Mouse (Mus musculus): Measurements from ENCODE around the gene Gucy1b2. TPM values are rescaled to one million over a fixed set of nuclear protein-coding genes. Genes with fewer than 3 reads are reported as not detected.
A peak's percentile ranks its signal among the peaks of the same experiment; 100 is the strongest.

Gene Gucy1b2
- polyA plus RNA-seq, 1 experiment from 2014 or later = 0.66 TPM

- peaks cover 26% of the 10 kb centered on the region; the same call in 1 of the 2 replicates for H3K4me1 ChIP-seq (ENCODE audit: insufficient read depth)
- H3K4me3 ChIP-seq (ENCODE audit: low read depth, low read length) = no peak overlapping the region
- 61% methylated on average over 10 of the region's 10 CpGs for WGBS
- peaks cover 11% of the 10 kb centered on the region; the same call in 1 of the 2 replicates for H3K36me3 ChIP-seq (ENCODE audit: insufficient read depth)
- H3K4me2 ChIP-seq = no peak overlapping the region
- H3K9me3 ChIP-seq (ENCODE audit: low read depth, low read length) = no peaks in the 10 kb centered on the region
- H3K27ac ChIP-seq (ENCODE audit: low read depth) = peak overlapping the region; percentile 64; the same call in 1 of the 2 replicates
- no peaks in the 10 kb centered on the region for H3K27me3 ChIP-seq (ENCODE audit: insufficient read depth, low read length)
- TF ChIP-seq CTCF (IDR thresholded peaks at IDR 0.05; ENCODE audit: low read depth) = no peak
- H3K9ac ChIP-seq = no peak overlapping the region
- DNase-seq (peak; percentile 14), ATAC-seq (ENCODE audit: insufficient read depth) (no peak)
Measured at GRCm38 (mm10) chr14:62374001-62374400, 82.1 kb downstream of the Gucy1b2 start.

GRCm38 (mm10) chr14:62370819-62371218 lies 85.3 kb downstream of the Gucy1b2 start:
- 38% methylated on average over 6 of the region's 6 CpGs for whole genome bisulfite sequencing
- Histone ChIP-seq H3K4me1 (ENCODE audit: insufficient read depth) (peaks cover 20% of the 10 kb centered on the region; the same call in 1 of the 2 replicates), H3K9me3 (ENCODE audit: low read depth, low read length) (no peaks in the 10 kb centered on the region), H3K9ac (no peak overlapping the region), H3K27me3 (ENCODE audit: insufficient read depth, low read length) (no peaks in the 10 kb centered on the region), H3K36me3 (ENCODE audit: insufficient read depth) (peaks cover 25% of the 10 kb centered on the region), H3K27ac (ENCODE audit: low read depth) (peak overlapping the region; percentile 36; the same call in 1 of the 2 replicates), H3K4me2 (no peak overlapping the region), H3K4me3 (ENCODE audit: low read depth, low read length) (no peak overlapping the region)
- DNase-seq = peak; percentile 68
- TF ChIP-seq CTCF (IDR thresholded peaks at IDR 0.05; ENCODE audit: low read depth) = no peak
- no peak for ATAC-seq (ENCODE audit: insufficient read depth)

GRCm38 (mm10) chr14:62363774-62364173 lies 92.3 kb downstream of the Gucy1b2 start:
- Histone ChIP-seq H3K9ac (no peak overlapping the region), H3K27ac (ENCODE audit: low read depth) (no peak overlapping the region), H3K4me2 (no peak overlapping the region), H3K4me1 (ENCODE audit: insufficient read depth) (no peaks in the 10 kb centered on the region), H3K27me3 (ENCODE audit: insufficient read depth, low read length) (no peaks in the 10 kb centered on the region), H3K4me3 (ENCODE audit: low read depth, low read length) (no peak overlapping the region), H3K9me3 (ENCODE audit: low read depth, low read length) (no peaks in the 10 kb centered on the region), H3K36me3 (ENCODE audit: insufficient read depth) (peaks cover 39% of the 10 kb centered on the region)
- ATAC-seq (ENCODE audit: insufficient read depth) (no peak), DNase-seq (no peak)
- WGBS = 90% methylated on average over 2 of the region's 2 CpGs
- TF ChIP-seq CTCF (IDR thresholded peaks at IDR 0.05; ENCODE audit: low read depth) = no peak

- H3K4me1 ChIP-seq (ENCODE audit: insufficient read depth) = no peaks in the 10 kb centered on the region
- DNase-seq (no peak), ATAC-seq (ENCODE audit: insufficient read depth) (no peak)
- H3K9ac ChIP-seq = no peak overlapping the region
- no peak overlapping the region for H3K4me2 ChIP-seq
- no peak overlapping the region for H3K4me3 ChIP-seq (ENCODE audit: low read depth, low read length)
- no peak for TF ChIP-seq CTCF (IDR thresholded peaks at IDR 0.05; ENCODE audit: low read depth)
- H3K27me3 ChIP-seq (ENCODE audit: insufficient read depth, low read length) = no peaks in the 10 kb centered on the region
- WGBS = 37% methylated on average over 8 of the region's 8 CpGs
- H3K36me3 ChIP-seq (ENCODE audit: insufficient read depth) = peaks cover 29% of the 10 kb centered on the region
- no peak overlapping the region for H3K27ac ChIP-seq (ENCODE audit: low read depth)
- no peaks in the 10 kb centered on the region for H3K9me3 ChIP-seq (ENCODE audit: low read depth, low read length)
Measured at GRCm38 (mm10) chr14:62361263-62361980, 94.7 kb downstream of the Gucy1b2 start.

- no peak for TF ChIP-seq CTCF (IDR thresholded peaks at IDR 0.05; ENCODE audit: low read depth)
- Histone ChIP-seq H3K4me2 (no peak overlapping the region), H3K9me3 (ENCODE audit: low read depth, low read length) (no peaks in the 10 kb centered on the region), H3K9ac (no peak overlapping the region), H3K4me1 (ENCODE audit: insufficient read depth) (no peaks in the 10 kb centered on the region), H3K4me3 (ENCODE audit: low read depth, low read length) (no peak overlapping the region), H3K27ac (ENCODE audit: low read depth) (no peak overlapping the region), H3K27me3 (ENCODE audit: insufficient read depth, low read length) (no peaks in the 10 kb centered on the region), H3K36me3 (ENCODE audit: insufficient read depth) (peaks cover 11% of the 10 kb centered on the region; the same call in 1 of the 2 replicates)
- WGBS = 79% methylated on average over 7 of the region's 7 CpGs
- ATAC-seq (ENCODE audit: insufficient read depth) (no peak), DNase-seq (no peak)
Measured at GRCm38 (mm10) chr14:62355201-62355600, 100.9 kb downstream of the Gucy1b2 start.

- DNase-seq (no peak), ATAC-seq (ENCODE audit: insufficient read depth) (no peak)
- no peaks in the 10 kb centered on the region for H3K27me3 ChIP-seq (ENCODE audit: insufficient read depth, low read length)
- no peak for TF ChIP-seq CTCF (IDR thresholded peaks at IDR 0.05; ENCODE audit: low read depth)
- H3K4me2 ChIP-seq = no peak overlapping the region
- H3K4me3 ChIP-seq (ENCODE audit: low read depth, low read length) = no peak overlapping the region
- 92% methylated on average over 5 of the region's 5 CpGs for WGBS
- no peaks in the 10 kb centered on the region for H3K4me1 ChIP-seq (ENCODE audit: insufficient read depth)
- H3K27ac ChIP-seq (ENCODE audit: low read depth) = no peak overlapping the region
- H3K9me3 ChIP-seq (ENCODE audit: low read depth, low read length) = no peaks in the 10 kb centered on the region
- no peak overlapping the region for H3K9ac ChIP-seq
- peaks cover 21% of the 10 kb centered on the region for H3K36me3 ChIP-seq (ENCODE audit: insufficient read depth)
Measured at GRCm38 (mm10) chr14:62353793-62354192, 102.3 kb downstream of the Gucy1b2 start.

- Histone ChIP-seq H3K9me3 (ENCODE audit: low read depth, low read length) (no peaks in the 10 kb centered on the region), H3K27me3 (ENCODE audit: insufficient read depth, low read length) (no peaks in the 10 kb centered on the region), H3K4me3 (ENCODE audit: low read depth, low read length) (no peak overlapping the region), H3K4me2 (no peak overlapping the region), H3K36me3 (ENCODE audit: insufficient read depth) (peaks cover 21% of the 10 kb centered on the region), H3K4me1 (ENCODE audit: insufficient read depth) (no peaks in the 10 kb centered on the region), H3K9ac (no peak overlapping the region), H3K27ac (ENCODE audit: low read depth) (no peak overlapping the region)
- DNase-seq (no peak), ATAC-seq (ENCODE audit: insufficient read depth) (no peak)
- no peak for TF ChIP-seq CTCF (IDR thresholded peaks at IDR 0.05; ENCODE audit: low read depth)
- 84% methylated on average over 9 of the region's 9 CpGs for WGBS
Measured at GRCm38 (mm10) chr14:62353372-62353771, 102.7 kb downstream of the Gucy1b2 start.

Data from lung, embryonic 14.5 days (tissue).